Mouse (Mus musculus): ENCODE measurements around the gene Hps4. TPM values are rescaled to one million over a fixed set of nuclear protein-coding genes. Genes with fewer than 3 reads are reported as not detected.
"Not testable (repeated sequence)": the region's sequence is repeated elsewhere in the genome, so short reads cannot be mapped to it uniquely, and the experiment has no call there.

Hps4 gene
- polyA plus RNA-seq, 1 experiment from 2014 or later, result 19.0 TPM

GRCm38 (mm10) chr5:112300721-112301308 lies 42.1 kb upstream of the Hps4 start:
- peaks cover 6% of the 10 kb centered on the region; the same call in 1 of the 2 replicates for H3K36me3 ChIP-seq
- H3K27me3 ChIP-seq (replicated peaks), result no peaks in the 10 kb centered on the region
- no peak overlapping the region for H3K4me2 ChIP-seq
- H3K9ac ChIP-seq, result no peak overlapping the region
- peaks cover 47% of the 10 kb centered on the region for H3K4me1 ChIP-seq (replicated peaks)
- no peak for ATAC-seq (ENCODE audit: insufficient number of reproducible peaks, low FRiP score)
- WGBS, result 77% methylated on average over 6 of the region's 6 CpGs
- H3K9me3 ChIP-seq (replicated peaks), result no peaks in the 10 kb centered on the region
- H3K27ac ChIP-seq (ENCODE audit: poor library complexity, severe bottlenecking), result no peak overlapping the region
- H3K4me3 ChIP-seq, result no peak overlapping the region

GRCm38 (mm10) chr5:112301694-112302093 lies 41.2 kb upstream of the Hps4 start:
- H3K27ac ChIP-seq (ENCODE audit: poor library complexity, severe bottlenecking), result no peak overlapping the region
- H3K4me2 ChIP-seq, result no peak overlapping the region
- ATAC-seq (ENCODE audit: insufficient number of reproducible peaks, low FRiP score), result no peak
- no peaks in the 10 kb centered on the region for H3K27me3 ChIP-seq (replicated peaks)
- H3K4me1 ChIP-seq (replicated peaks), result peaks cover 38% of the 10 kb centered on the region
- 77% methylated on average over 4 of the region's 4 CpGs for WGBS
- no peak overlapping the region for H3K9ac ChIP-seq
- H3K4me3 ChIP-seq, result no peak overlapping the region
- no peaks in the 10 kb centered on the region for H3K9me3 ChIP-seq (replicated peaks)
- peaks cover 10% of the 10 kb centered on the region; the same call in 1 of the 2 replicates for H3K36me3 ChIP-seq

GRCm38 (mm10) chr5:112302310-112302709 lies 40.6 kb upstream of the Hps4 start:
- Histone ChIP-seq H3K9ac (no peak overlapping the region), H3K36me3 (peaks cover 15% of the 10 kb centered on the region), H3K27ac (ENCODE audit: poor library complexity, severe bottlenecking) (no peak overlapping the region), H3K9me3 (replicated peaks) (no peaks in the 10 kb centered on the region), H3K4me3 (no peak overlapping the region), H3K27me3 (replicated peaks) (no peaks in the 10 kb centered on the region), H3K4me1 (replicated peaks) (peaks cover 32% of the 10 kb centered on the region), H3K4me2 (no peak overlapping the region)
- no peak for ATAC-seq (ENCODE audit: insufficient number of reproducible peaks, low FRiP score)
- WGBS, result 83% methylated on average over 5 of the region's 5 CpGs

GRCm38 (mm10) chr5:112305842-112306241 lies 37.0 kb upstream of the Hps4 start:
- Histone ChIP-seq H3K4me3 (no peak overlapping the region), H3K4me2 (no peak overlapping the region), H3K27ac (ENCODE audit: poor library complexity, severe bottlenecking) (no peak overlapping the region), H3K9me3 (replicated peaks) (no peaks in the 10 kb centered on the region), H3K4me1 (replicated peaks) (no peaks in the 10 kb centered on the region), H3K36me3 (peaks cover 50% of the 10 kb centered on the region), H3K27me3 (replicated peaks) (no peaks in the 10 kb centered on the region), H3K9ac (no peak overlapping the region)
- ATAC-seq (ENCODE audit: insufficient number of reproducible peaks, low FRiP score), result no peak
- WGBS, result 82% methylated on average over 5 of the region's 5 CpGs

- WGBS, result 64% methylated on average over 11 of the region's 11 CpGs
- Histone ChIP-seq H3K9me3 (replicated peaks) (no peaks in the 10 kb centered on the region), H3K27me3 (replicated peaks) (no peaks in the 10 kb centered on the region), H3K27ac (ENCODE audit: poor library complexity, severe bottlenecking) (no peak overlapping the region), H3K9ac (no peak overlapping the region), H3K4me3 (no peak overlapping the region), H3K4me1 (replicated peaks) (peaks cover 13% of the 10 kb centered on the region), H3K4me2 (no peak overlapping the region), H3K36me3 (peaks cover 66% of the 10 kb centered on the region)
- no peak for ATAC-seq (ENCODE audit: insufficient number of reproducible peaks, low FRiP score)
Observed at GRCm38 (mm10) chr5:112313222-112313885, 29.5 kb upstream of the Hps4 start.

- 79% methylated on average over 5 of the region's 5 CpGs for WGBS
- peaks cover 37% of the 10 kb centered on the region for H3K36me3 ChIP-seq
- no peak overlapping the region for H3K9ac ChIP-seq
- no peak overlapping the region for H3K4me2 ChIP-seq
- H3K9me3 ChIP-seq (replicated peaks), result no peaks in the 10 kb centered on the region; the same call in 1 of the 2 replicates
- 0 out of 2 replicates have a peak overlapping the region, but pooled peaks have one; percentile 14 for H3K27ac ChIP-seq (ENCODE audit: poor library complexity, severe bottlenecking)
- H3K4me3 ChIP-seq, result no peak overlapping the region
- peaks cover 13% of the 10 kb centered on the region for H3K4me1 ChIP-seq (replicated peaks)
- no peak for ATAC-seq (ENCODE audit: insufficient number of reproducible peaks, low FRiP score)
- H3K27me3 ChIP-seq (replicated peaks), result no peaks in the 10 kb centered on the region
Observed at GRCm38 (mm10) chr5:112316468-112316867, 26.4 kb upstream of the Hps4 start.

GRCm38 (mm10) chr5:112317328-112317727 lies 25.6 kb upstream of the Hps4 start:
- Histone ChIP-seq H3K9me3 (replicated peaks) (no peaks in the 10 kb centered on the region; the same call in 1 of the 2 replicates), H3K36me3 (peaks cover 32% of the 10 kb centered on the region), H3K27ac (ENCODE audit: poor library complexity, severe bottlenecking) (no peak overlapping the region), H3K4me1 (replicated peaks) (peaks cover 13% of the 10 kb centered on the region), H3K27me3 (replicated peaks) (no peaks in the 10 kb centered on the region), H3K4me2 (no peak overlapping the region), H3K9ac (no peak overlapping the region), H3K4me3 (no peak overlapping the region)
- 33% methylated on average over 5 of the region's 5 CpGs for WGBS
- peak; percentile 49 for ATAC-seq (ENCODE audit: insufficient number of reproducible peaks, low FRiP score)

- H3K27ac ChIP-seq (ENCODE audit: poor library complexity, severe bottlenecking); H3K27me3 ChIP-seq (replicated peaks); H3K9ac ChIP-seq; H3K4me1 ChIP-seq (replicated peaks); H3K4me2 ChIP-seq; H3K9me3 ChIP-seq (replicated peaks); H3K4me3 ChIP-seq: not testable (repeated sequence)
- H3K36me3 ChIP-seq, result peaks cover 17% of the 10 kb centered on the region
- peak; percentile 26; the same call in 1 of the 2 replicates for ATAC-seq (ENCODE audit: insufficient number of reproducible peaks, low FRiP score)
- 61% methylated on average over 2 of the region's 2 CpGs for WGBS
Observed at GRCm38 (mm10) chr5:112319343-112319742, 23.5 kb upstream of the Hps4 start.

GRCm38 (mm10) chr5:112320379-112320778 lies 22.5 kb upstream of the Hps4 start:
- Histone ChIP-seq H3K4me3 (no peak overlapping the region), H3K27ac (ENCODE audit: poor library complexity, severe bottlenecking) (no peak overlapping the region), H3K36me3 (peaks cover 7% of the 10 kb centered on the region), H3K9ac (no peak overlapping the region), H3K4me1 (replicated peaks) (peaks cover 15% of the 10 kb centered on the region), H3K9me3 (replicated peaks) (no peaks in the 10 kb centered on the region; the same call in 1 of the 2 replicates), H3K27me3 (replicated peaks) (no peaks in the 10 kb centered on the region), H3K4me2 (no peak overlapping the region)
- 70% methylated on average over 5 of the region's 5 CpGs for WGBS
- no peak for ATAC-seq (ENCODE audit: insufficient number of reproducible peaks, low FRiP score)

GRCm38 (mm10) chr5:112320936-112321335 lies 21.9 kb upstream of the Hps4 start:
- Histone ChIP-seq H3K27me3 (replicated peaks) (no peaks in the 10 kb centered on the region), H3K9me3 (replicated peaks) (no peaks in the 10 kb centered on the region; the same call in 1 of the 2 replicates), H3K27ac (ENCODE audit: poor library complexity, severe bottlenecking) (no peak overlapping the region), H3K4me3 (no peak overlapping the region), H3K9ac (no peak overlapping the region), H3K4me2 (no peak overlapping the region), H3K4me1 (replicated peaks) (peaks cover 19% of the 10 kb centered on the region), H3K36me3 (peaks cover 2% of the 10 kb centered on the region; the same call in 1 of the 2 replicates)
- no peak for ATAC-seq (ENCODE audit: insufficient number of reproducible peaks, low FRiP score)
- WGBS, result 56% methylated on average over 6 of the region's 6 CpGs

- WGBS, result 62% methylated on average over 4 of the region's 4 CpGs
- H3K4me3 ChIP-seq, result no peak overlapping the region
Observed at GRCm38 (mm10) chr5:112321376-112321775, 21.5 kb upstream of the Hps4 start.

More at GRCm38 (mm10) chr5:112321376-112321775, 21.5 kb upstream of the Hps4 start:
- no peak for ATAC-seq (ENCODE audit: insufficient number of reproducible peaks, low FRiP score)
- Histone ChIP-seq H3K9ac (no peak overlapping the region), H3K27me3 (replicated peaks) (no peaks in the 10 kb centered on the region), H3K9me3 (replicated peaks) (no peaks in the 10 kb centered on the region; the same call in 1 of the 2 replicates), H3K4me1 (replicated peaks) (peaks cover 19% of the 10 kb centered on the region), H3K27ac (ENCODE audit: poor library complexity, severe bottlenecking) (no peak overlapping the region), H3K4me2 (no peak overlapping the region), H3K36me3 (no peaks in the 10 kb centered on the region)
